Mouse (Mus musculus) lung, adult 2 months (tissue): ENCODE results near the gene Hpd.

Experiments used
- CTCF ChIP-seq: fragments of 200-500 bp; IDR thresholded peaks from 2 replicates; pipeline ENCODE4 v1.5.1; 2011; ENCODE audit warnings: mild to moderate bottlenecking, low read length, control low read depth; ENCODE audit not compliant: insufficient read depth
- POLR2A ChIP-seq: fragments of 200-500 bp; IDR thresholded peaks from 2 replicates; pipeline ENCODE4 v1.6.1; 2011; ENCODE audit warnings: low read depth, mild to moderate bottlenecking, control low read depth, low read length, borderline replicate concordance; ENCODE audit errors: extremely low read depth

DNA sequence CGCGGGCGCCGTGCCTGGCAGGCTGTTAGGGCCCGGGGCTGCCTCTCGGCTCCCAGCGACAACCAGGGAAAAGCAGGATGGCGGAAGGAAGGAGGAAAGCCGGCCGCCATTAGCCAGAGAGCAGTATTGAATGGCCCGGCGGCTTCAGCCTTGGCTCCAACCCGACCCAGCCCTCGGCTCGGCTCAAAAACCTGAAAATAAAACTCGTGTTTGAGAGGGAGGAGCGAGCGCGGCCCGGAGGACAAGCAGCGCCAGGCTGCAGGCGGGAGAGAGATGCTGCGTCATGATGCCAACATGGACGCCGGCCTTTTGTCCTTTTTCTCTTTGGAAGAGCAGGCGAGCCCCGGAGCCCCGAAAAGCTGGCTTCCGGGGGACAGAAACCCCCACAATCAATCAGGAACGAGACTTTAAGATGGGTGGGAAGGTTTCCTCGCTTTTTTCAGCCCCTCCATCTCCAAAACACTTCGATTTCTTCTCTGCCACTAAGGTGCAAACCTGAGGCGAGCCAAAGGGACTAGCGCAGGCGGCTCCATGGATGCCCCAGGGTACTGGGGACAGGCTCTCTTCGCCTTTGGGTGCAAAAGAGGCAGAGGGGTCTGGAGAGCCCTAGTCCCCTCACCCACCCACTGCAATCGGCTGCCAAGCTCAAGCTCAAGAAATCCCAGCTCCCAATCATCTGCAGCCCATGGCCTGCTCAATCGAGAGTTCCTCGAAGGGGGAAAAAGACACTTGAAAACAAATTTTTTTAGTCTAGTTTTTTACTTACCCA lies 43.4 kb downstream of the Hpd start:
- TF ChIP-seq POLR2A: peak; percentile 80; the same call in 1 of the 2 replicates
- no peak for TF ChIP-seq CTCF
